Comparison of ENCODE assay signal across 8 mouse cellular contexts in the genomic region with DNA sequence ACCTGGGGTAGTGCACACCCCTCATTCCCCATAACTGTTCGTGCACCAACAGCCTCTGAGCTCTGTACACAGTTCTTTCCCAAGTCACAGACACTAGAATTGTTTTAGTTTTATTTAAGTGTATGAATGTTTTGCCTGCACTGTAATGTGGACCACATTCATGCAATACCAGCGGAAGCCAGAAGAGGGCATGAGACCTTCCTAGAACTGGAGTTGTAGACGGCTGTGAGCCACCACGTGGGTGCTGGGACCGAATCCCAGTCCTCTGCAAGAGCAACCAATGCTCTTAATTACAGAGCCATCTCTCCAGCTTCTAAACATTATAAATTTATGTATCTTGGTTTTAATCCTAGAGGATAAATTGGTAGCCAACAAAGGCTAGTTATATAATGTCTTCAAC. TPM values are rescaled to one million over a fixed set of nuclear protein-coding genes. Genes with fewer than 3 reads are reported as not detected.
DNase-seq lines count a peak whose midpoint lies in the region; TF ChIP-seq lines count a peak whose summit lies in the region.

No protein-coding gene starts in this region.

- H3K4me1 ChIP-seq in cortical plate, adult 2 months (ENCODE audit: control insufficient read depth, insufficient read depth, low read length): peaks cover 3% of the 10 kb centered on the region
- H3K4me1 ChIP-seq in small intestine, adult 2 months (ENCODE audit: control insufficient read depth, insufficient read depth, insufficient read length, low read length): no peaks in the 10 kb centered on the region

- TF ChIP-seq POLR2A in cortical plate, adult 2 months (IDR thresholded peaks at IDR 0.05; ENCODE audit: extremely low read depth, insufficient read depth, low read length): no peak
- TF ChIP-seq POLR2A in small intestine, adult 2 months (IDR thresholded peaks at IDR 0.05; ENCODE audit: low read depth, low read length): no peak

- H3K27ac ChIP-seq in cortical plate, adult 2 months (ENCODE audit: insufficient read depth, low read length): no peak overlapping the region
- no peak overlapping the region for H3K27ac ChIP-seq in small intestine, adult 2 months (ENCODE audit: insufficient read depth, low read depth, low read length)

- TF ChIP-seq CTCF in cortical plate, adult 2 months (IDR thresholded peaks at IDR 0.05; ENCODE audit: extremely low read depth, insufficient read depth, low read length): peak; percentile 28; the same call in 1 of the 2 replicates
- TF ChIP-seq CTCF in small intestine, adult 2 months (IDR thresholded peaks at IDR 0.05; ENCODE audit: extremely low read depth, insufficient read length, insufficient replicate concordance, low read depth, low read length): peak; percentile 61; the same call in 1 of the 2 replicates

- no peak overlapping the region for H3K4me3 ChIP-seq in cortical plate, adult 2 months (ENCODE audit: insufficient read depth, low read length)
- H3K4me3 ChIP-seq in small intestine, adult 2 months (ENCODE audit: low read depth, low read length): no peak overlapping the region

- DNase-seq in embryo, embryonic 10 days (ENCODE audit: low spot score): peak; percentile 38
- DNase-seq in embryo, embryonic 10.5 days (ENCODE audit: low spot score): no peak
- DNase-seq in right cerebral cortex, postnatal 14 days: peak; percentile 47
- no peak for DNase-seq in right cerebral cortex, postnatal 10 days (ENCODE audit: low spot score in 2 of 2)
- no peak for DNase-seq in urinary bladder, postnatal 14 days (ENCODE audit: low spot score)
- no peak for DNase-seq in gastrocnemius, postnatal 25 days

- H3K27me3 ChIP-seq in small intestine, adult 2 months (ENCODE audit: control insufficient read depth, insufficient read depth, low read length): no peaks in the 10 kb centered on the region

- 72% methylated on average over 5 of the region's 5 CpGs for WGBS in small intestine, adult 2 months

- H3K36me3 ChIP-seq in small intestine, adult 2 months (ENCODE audit: control insufficient read depth, insufficient read depth, low read length): no peaks in the 10 kb centered on the region

RNA-seq across cellular contexts. Expression of gene Katnal1, which starts 17.7 kb away (rescaled TPM):
- 42.9 and 43.1 TPM in 2 replicates for polyA plus RNA-seq in cortical plate, adult 2 months (2012; rRNA removed)
- polyA plus RNA-seq in small intestine, adult 2 months (2012; rRNA removed): 0.69 and 0.82 TPM in 2 replicates
- total RNA-seq in gastrocnemius, postnatal 25 days (2021): 1 to 10 TPM; 4.3 to 4.5 TPM

RNA-seq across cellular contexts. Expression of gene Gm42791, which starts 48.2 kb away (rescaled TPM):
- polyA plus RNA-seq in cortical plate, adult 2 months (2012; rRNA removed): not detected in 2 replicates
- polyA plus RNA-seq in small intestine, adult 2 months (2012; rRNA removed): not detected in 2 replicates
- 1 to 10 TPM; 3.6 to 3.8 TPM for total RNA-seq in gastrocnemius, postnatal 25 days (2021)

Comparison
In these comparisons a context has a peak if more than half of its experiments do, and no peak if none do; other contexts are left out.
1. DNase-seq: peak in embryo, embryonic 10 days (single experiment) and right cerebral cortex, postnatal 14 days (single experiment); none in embryo, embryonic 10.5 days (single experiment), right cerebral cortex, postnatal 10 days (0 of 2), urinary bladder, postnatal 14 days (single experiment) and gastrocnemius, postnatal 25 days (single experiment).
2. RNA of gene Katnal1, which starts 17.7 kb away (polyA plus RNA-seq): 42.9 to 43.1 TPM in cortical plate, adult 2 months; 0.69 to 0.82 TPM in small intestine, adult 2 months; every median in the first group is over 10 times any median in the second.